Mouse (Mus musculus) liver, postnatal 0 days (tissue): Measurements from ENCODE around the gene Chrna5.

Experiments
- CTCF ChIP-seq: sonication (generic); IDR thresholded peaks from 2 replicates; pipeline ENCODE4 v1.5.1; 2016; ENCODE audit warnings: antibody characterized with exemption, low read depth
- EP300 ChIP-seq: IDR thresholded peaks from 2 replicates; pipeline ENCODE4 v1.6.1; 2016; ENCODE audit warnings: antibody characterized with exemption, low read depth, mild to moderate bottlenecking

- TF ChIP-seq CTCF (no peak), EP300 (no peak)
Measured at GRCm38 (mm10) chr9:55055386-55055930, 74.8 kb downstream of the Chrna5 start.
